Mouse (Mus musculus) olfactory bulb, adult 2 months (tissue): ENCODE results near the gene Nelfb. TPM values are rescaled to one million over a fixed set of nuclear protein-coding genes. Genes with fewer than 3 reads are reported as not detected.
A peak's percentile ranks its signal among the peaks of the same experiment; 100 is the strongest.

ENCODE experiments used
- H3K27ac ChIP-seq: fragments of 200-500 bp; 2 replicates; pipeline ENCODE4 v1.5.1; 2012; ENCODE audit warnings: low read depth, low read length; ENCODE audit not compliant: insufficient read depth
- H3K4me1 ChIP-seq: fragments of 200-500 bp; 2 replicates; pipeline ENCODE4 v1.6.1; 2012; ENCODE audit warnings: low read length; ENCODE audit not compliant: control insufficient read depth, insufficient read depth
- H3K4me3 ChIP-seq: fragments of 200-500 bp; 2 replicates; pipeline ENCODE4 v1.5.1; 2012; ENCODE audit warnings: mild to moderate bottlenecking, low read depth, low read length, moderate library complexity; ENCODE audit not compliant: insufficient read depth
- CTCF ChIP-seq: fragments of 200-500 bp; IDR thresholded peaks from 2 replicates; pipeline ENCODE4 v1.5.1; 2012; ENCODE audit warnings: low read depth, mild to moderate bottlenecking, low read length, moderate library complexity; ENCODE audit not compliant: insufficient read depth
- POLR2A ChIP-seq: fragments of 200-500 bp; IDR thresholded peaks from 2 replicates; pipeline ENCODE4 v1.6.1; 2012; ENCODE audit warnings: mild to moderate bottlenecking, low read depth, low read length, moderate library complexity; ENCODE audit not compliant: insufficient read depth
- WGBS: fragments of 180-500 bp; shearing (Covaris S2); methylation state at CpG from one replicate; pipeline ENCODE4 v1.1.7; 2018; 5-methylcytosine and 5-hydroxymethylcytosine counted together
- polyA plus RNA-seq: library from polyadenylated mRNA; stranded (reverse); fragments of >200 nt; gene quantifications from 2 replicates; pipeline ENCODE4 v1.2.4, GENCODE M21; 2012; ENCODE audit warnings: low replicate concordance; ENCODE audit not compliant: missing spikeins, insufficient read depth, insufficient read length

Nelfb gene
- polyA plus RNA-seq, 1 experiment, result not detected

GRCm38 (mm10) chr2:25242101-25242506 is 30.8 kb upstream of the Nelfb start, which contains the start of the genes Rnf208 and Cysrt1:
Gene Rnf208 (plus strand): TSS chr2:25242255.
Gene Cysrt1 (minus strand): TSS chr2:25242452.
- Histone ChIP-seq H3K4me1 (peaks cover 26% of the 10 kb centered on the region), H3K4me3 (peak within 1 kb of the TSS; percentile 89), H3K27ac (peak within 1 kb of the TSS; percentile 56; the same call in 1 of the 2 replicates)
- TF ChIP-seq CTCF (no peak), POLR2A (peak; percentile 39)
- WGBS, result 0% methylated on average over 52 of the region's 59 CpGs

- no peak overlapping the region for H3K27ac ChIP-seq
- peak overlapping the region; percentile 89 for H3K4me3 ChIP-seq
- no peak for TF ChIP-seq POLR2A
- no peak for TF ChIP-seq CTCF
- peaks cover 26% of the 10 kb centered on the region for H3K4me1 ChIP-seq
- WGBS, result 19% methylated on average over 6 of the region's 6 CpGs
Observed at GRCm38 (mm10) chr2:25241438-25241775, 30.1 kb upstream of the Nelfb start.

GRCm38 (mm10) chr2:25240723-25241437 is 29.6 kb upstream of the Nelfb start:
- Histone ChIP-seq H3K4me1 (peaks cover 26% of the 10 kb centered on the region), H3K27ac (no peak overlapping the region), H3K4me3 (peak overlapping the region; percentile 89)
- WGBS, result under 1% methylated on average over 29 of the region's 29 CpGs
- TF ChIP-seq CTCF, result no peak
- 0 out of 2 replicates have a peak, but pooled peaks have one; percentile 17 for TF ChIP-seq POLR2A

GRCm38 (mm10) chr2:25240310-25240709 is 29.0 kb upstream of the Nelfb start:
- Histone ChIP-seq H3K4me1 (peaks cover 26% of the 10 kb centered on the region), H3K27ac (no peak overlapping the region), H3K4me3 (peak overlapping the region; percentile 89; the same call in 1 of the 2 replicates)
- WGBS, result 52% methylated on average over 8 of the region's 8 CpGs
- TF ChIP-seq POLR2A (no peak), CTCF (no peak)

GRCm38 (mm10) chr2:25239766-25240165 is 28.5 kb upstream of the Nelfb start:
- peaks cover 26% of the 10 kb centered on the region for H3K4me1 ChIP-seq
- 95% methylated on average over 3 of the region's 3 CpGs for WGBS
- TF ChIP-seq POLR2A (no peak), CTCF (no peak)

GRCm38 (mm10) chr2:25238106-25238505 is 26.8 kb upstream of the Nelfb start:
- peaks cover 18% of the 10 kb centered on the region for H3K4me1 ChIP-seq
- no peak for TF ChIP-seq CTCF
- no peak for TF ChIP-seq POLR2A
- H3K4me3 ChIP-seq, result no peak overlapping the region
- H3K27ac ChIP-seq, result no peak overlapping the region

More at GRCm38 (mm10) chr2:25239766-25240165, 28.5 kb upstream of the Nelfb start:
- H3K27ac ChIP-seq, result no peak overlapping the region
- no peak overlapping the region for H3K4me3 ChIP-seq

GRCm38 (mm10) chr2:25237522-25237921 is 26.2 kb upstream of the Nelfb start:
- Histone ChIP-seq H3K4me3 (no peak overlapping the region), H3K27ac (no peak overlapping the region), H3K4me1 (peaks cover 13% of the 10 kb centered on the region)
- TF ChIP-seq POLR2A, result no peak
- no peak for TF ChIP-seq CTCF
- WGBS, result 60% methylated on average over 4 of the region's 4 CpGs

- Histone ChIP-seq H3K27ac (no peak within 1 kb of the TSS), H3K4me3 (no peak within 1 kb of the TSS), H3K4me1 (peaks cover 12% of the 10 kb centered on the region)
- 46% methylated on average over 8 of the region's 8 CpGs for WGBS
- TF ChIP-seq POLR2A (no peak), CTCF (no peak)
Observed at GRCm38 (mm10) chr2:25236614-25237013, 25.3 kb upstream of the Nelfb start, which contains the start of gene Rnf224. Gene Rnf224 (minus strand): TSS chr2:25236787.

GRCm38 (mm10) chr2:25234551-25235220 is 23.4 kb upstream of the Nelfb start:
- WGBS, result 76% methylated on average over 5 of the region's 5 CpGs
- H3K4me3 ChIP-seq, result no peak overlapping the region
- TF ChIP-seq POLR2A (no peak), CTCF (no peak)
- no peak overlapping the region for H3K27ac ChIP-seq
- no peaks in the 10 kb centered on the region for H3K4me1 ChIP-seq
